Mouse (Mus musculus) kidney, adult 2 months (tissue): ENCODE data around the gene Fpr1.

ENCODE experiments used
- CTCF ChIP-seq: fragments of 200-500 bp; conservative IDR thresholded peaks from 2 replicates; pipeline ENCODE4 v1.5.1; 2011; ENCODE audit warnings: low read depth, mild to moderate bottlenecking, control low read depth, low read length, moderate library complexity, mixed read lengths; ENCODE audit not compliant: insufficient read depth, insufficient read length
- POLR2A ChIP-seq: fragments of 200-500 bp; IDR thresholded peaks from one replicate; pipeline ENCODE4 v1.6.1; 2011; ENCODE audit warnings: low read depth, low read length, control low read depth

- TF ChIP-seq CTCF (no peak), POLR2A (no peak)
These were observed 6.1 kb upstream of the Fpr1 start for GRCm38 (mm10) chr17:17889732-17890425.
